Mouse (Mus musculus) kidney, postnatal 36 days (tissue): ENCODE results near the gene Slc2a1.

Experiments used
- DNase-seq, 2 experiments: peaks; one replicate each; pipeline ENCODE4 v3.0.0; 2021 to 2022; ENCODE audit warnings: mixed read lengths in 2 of 2

Slc2a1 gene

GRCm38 (mm10) chr4:119108495-119109408 lies at the start of gene Slc2a1:
TSS of gene Slc2a1 (plus strand) at chr4:119108711.
- DNase-seq: peak; percentile 94 to 97

- DNase-seq: no peak
These were observed 41.7 kb upstream of the Slc2a1 start for GRCm38 (mm10) chr4:119066791-119067190.

DNA sequence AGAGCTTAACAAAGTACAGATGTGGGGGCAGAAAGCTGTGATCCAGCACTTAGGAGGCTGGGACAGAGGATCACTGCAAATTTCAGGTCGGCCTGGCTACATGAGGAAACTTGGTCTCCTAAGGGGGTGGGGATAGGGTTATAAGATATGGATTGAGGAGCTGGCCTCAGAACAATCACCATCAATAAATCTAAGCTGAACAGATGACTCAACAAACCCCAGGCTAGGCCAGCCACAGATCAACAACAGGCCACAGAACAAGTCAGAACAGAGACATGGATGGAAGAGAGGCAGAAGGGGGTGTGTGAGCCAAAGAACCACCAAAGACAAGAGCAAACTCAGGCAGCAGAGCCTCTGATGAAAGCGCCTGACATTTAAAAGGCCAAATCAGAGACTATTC lies 41.3 kb upstream of the Slc2a1 start:
- no peak for DNase-seq

- DNase-seq: no peak
These were observed 39.6 kb upstream of the Slc2a1 start for GRCm38 (mm10) chr4:119068918-119069317.

DNA sequence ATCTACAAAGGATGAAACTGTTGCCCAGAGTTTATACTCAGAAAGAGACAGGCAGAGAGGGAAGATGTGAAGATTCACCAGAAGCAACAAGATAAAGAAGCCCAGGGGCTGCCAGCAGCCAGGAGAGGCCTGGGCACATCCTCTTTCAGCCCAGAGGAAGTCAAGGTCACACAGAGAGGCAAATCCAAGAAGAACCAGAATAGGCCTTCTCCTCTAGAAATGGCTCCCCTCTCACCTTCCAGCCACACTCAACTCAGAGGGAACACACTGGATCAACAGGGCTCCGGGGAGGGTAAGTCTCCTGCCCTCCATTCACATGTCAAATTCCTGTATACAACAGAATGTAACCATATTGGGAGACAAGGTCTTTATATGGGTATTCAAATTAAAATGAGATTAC lies 38.3 kb upstream of the Slc2a1 start:
- no peak for DNase-seq

DNA sequence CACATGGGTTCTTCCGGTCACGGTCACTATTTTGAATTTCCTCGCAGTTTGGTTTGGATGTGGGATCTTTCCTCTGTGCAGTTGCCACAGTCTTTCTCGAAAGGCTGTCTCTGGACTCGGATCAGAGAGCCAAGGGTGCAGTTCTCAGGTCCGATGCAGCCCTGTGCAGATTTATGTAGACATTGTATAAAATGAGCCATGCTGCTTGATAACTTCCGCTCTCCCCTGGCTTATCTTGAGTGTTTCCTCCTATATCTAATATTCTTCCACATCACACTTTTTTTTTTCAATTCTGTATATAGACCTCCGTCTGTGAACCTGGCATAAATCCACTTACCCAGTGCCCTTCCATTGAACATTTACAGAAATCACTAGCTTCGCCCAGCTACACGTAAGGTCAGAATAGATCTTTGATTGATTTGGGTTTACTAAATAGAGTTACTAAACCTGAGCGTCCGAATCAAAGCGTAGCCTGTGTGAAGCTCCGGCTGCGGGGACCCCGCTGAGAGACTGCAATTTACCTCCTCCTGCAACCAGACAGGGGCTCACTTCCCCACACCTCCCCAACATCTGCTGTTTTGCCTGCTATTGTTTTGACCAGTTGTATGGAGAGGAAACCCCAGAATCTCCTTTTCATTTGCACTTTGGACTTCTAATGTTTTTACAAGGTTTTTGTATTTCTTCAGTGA lies 37.4 kb upstream of the Slc2a1 start:
- DNase-seq: no peak

DNA sequence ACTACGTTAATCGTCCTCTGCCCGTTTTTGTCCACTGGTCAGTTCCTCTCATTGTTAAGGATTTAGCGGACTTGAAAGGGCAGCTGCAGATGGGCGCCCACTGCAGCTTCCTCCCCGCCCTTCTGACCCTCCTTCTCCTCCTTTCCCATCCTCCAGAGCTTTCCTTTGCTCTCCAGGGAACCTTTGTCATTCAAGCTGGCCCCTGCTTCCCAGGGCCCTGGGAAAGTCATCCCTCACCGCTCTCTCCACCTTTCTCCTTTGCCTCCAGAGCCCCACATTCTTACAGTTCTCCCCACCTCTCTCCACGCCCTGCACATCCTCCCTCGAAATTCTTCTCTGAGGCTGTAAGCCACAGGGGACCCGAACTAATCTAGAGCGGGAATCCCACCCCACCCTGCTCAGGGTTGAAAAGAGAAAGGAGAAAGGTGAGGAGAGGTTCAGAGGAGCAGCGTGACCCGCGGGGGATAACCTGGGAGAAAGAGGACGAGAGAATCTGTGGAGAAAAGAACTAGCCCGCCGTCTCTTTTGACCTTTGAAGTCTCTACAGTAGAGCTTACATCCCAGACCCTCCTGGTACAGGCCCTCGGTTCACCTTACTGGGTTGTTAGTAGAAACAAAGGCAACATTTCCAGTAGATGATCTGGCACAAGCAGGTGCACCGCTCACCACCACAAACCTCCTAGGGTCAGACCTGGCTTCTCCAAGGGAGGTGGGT lies 36.7 kb upstream of the Slc2a1 start:
- no peak for DNase-seq

DNA sequence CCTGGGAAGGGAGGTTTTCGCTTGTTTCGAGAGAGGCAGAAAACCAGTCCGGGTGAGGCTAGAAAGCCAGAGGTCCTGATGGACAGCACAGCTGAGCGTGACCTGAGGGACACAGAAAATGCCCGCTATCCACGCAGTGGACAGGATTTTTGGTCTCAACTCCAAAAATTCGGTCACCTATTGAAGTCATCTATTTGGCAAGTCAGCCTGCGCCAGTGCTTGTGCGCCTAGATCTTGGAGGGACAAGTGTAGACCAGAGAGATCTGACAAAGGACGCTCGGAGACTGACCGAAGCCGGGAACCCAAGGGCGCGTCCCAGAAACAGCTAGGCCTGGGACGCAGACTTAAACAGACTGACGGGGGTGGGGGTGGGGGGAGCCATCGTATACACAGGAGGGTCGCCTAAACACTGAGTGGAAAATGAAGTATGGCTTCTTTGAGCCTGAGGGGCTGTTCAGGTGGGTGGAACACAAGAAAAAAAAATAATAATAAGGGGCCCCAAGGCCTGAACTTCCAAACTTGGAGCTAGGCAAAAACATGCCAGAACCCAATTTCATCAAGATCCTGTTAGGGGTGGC lies 36.1 kb upstream of the Slc2a1 start:
- no peak for DNase-seq

DNA sequence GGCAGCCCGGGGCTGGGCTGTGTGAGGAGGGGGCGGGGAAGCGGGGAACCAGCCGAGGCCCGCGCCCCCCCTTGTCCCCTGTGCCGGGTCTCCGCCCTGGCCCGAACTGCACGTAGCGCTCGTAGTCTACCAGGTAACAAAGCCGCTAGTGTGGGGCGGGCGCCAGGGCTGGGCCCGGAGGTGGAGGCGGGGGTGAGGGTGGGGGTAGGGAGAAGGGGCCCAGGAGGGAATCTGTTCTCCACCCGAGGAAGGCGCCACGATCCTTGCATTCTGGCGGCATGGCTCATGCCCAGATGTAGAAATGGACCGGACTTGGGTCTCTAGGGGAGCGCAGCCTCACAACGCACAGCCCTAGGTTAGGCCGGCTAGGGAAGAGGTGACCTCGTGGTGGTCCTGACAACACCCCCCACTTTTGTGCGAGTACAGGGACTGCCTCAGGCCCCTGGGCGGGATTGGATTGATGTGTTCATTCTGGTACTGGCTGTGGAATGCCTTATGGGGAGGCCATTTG lies 35.5 kb upstream of the Slc2a1 start:
- no peak for DNase-seq

GRCm38 (mm10) chr4:119073626-119074025 lies 34.9 kb upstream of the Slc2a1 start:
- no peak for DNase-seq

GRCm38 (mm10) chr4:119074596-119074995 lies 33.9 kb upstream of the Slc2a1 start:
- no peak for DNase-seq

DNA sequence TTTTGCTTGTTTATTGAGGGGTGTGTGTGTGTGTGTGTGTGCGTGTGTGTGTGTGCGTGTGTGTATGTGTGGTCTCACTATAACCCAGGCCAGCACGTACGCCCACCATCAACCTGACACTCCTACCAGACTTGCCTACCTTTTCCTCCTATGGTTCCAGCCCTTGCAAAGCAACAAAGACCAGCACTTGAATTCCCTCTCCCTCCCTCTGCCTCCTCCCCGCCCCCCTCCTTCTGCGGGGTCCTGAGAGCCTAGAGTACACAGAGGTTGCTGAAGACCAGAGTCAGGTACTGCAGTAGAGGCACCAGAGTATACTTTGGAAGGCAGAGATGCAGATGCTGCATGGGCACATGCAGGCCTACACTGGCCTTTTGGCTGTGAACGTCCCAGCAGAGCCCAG lies 33.2 kb upstream of the Slc2a1 start:
- DNase-seq: no peak

DNA sequence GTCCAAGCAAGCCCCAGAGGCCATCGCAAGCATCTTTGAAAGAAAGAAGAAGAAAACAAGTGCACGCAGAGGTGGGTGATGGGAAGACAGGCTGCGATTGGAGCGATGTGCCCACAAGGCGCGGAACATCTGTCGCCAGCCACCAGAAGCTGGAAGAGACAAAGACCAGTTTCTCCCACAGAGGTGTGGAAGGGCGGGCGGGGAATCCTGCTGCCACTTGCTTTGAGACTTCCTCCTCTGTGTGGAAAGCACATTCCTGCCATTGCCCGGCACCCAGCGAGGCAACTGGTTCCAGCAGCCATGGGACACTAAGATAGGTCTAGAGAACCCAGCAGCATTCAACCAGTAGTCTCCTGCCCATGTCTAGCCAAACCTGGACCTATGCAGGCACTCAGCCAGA lies 32.2 kb upstream of the Slc2a1 start:
- peak in 1 of 2 experiments; percentile 17 for DNase-seq

GRCm38 (mm10) chr4:119077084-119077682 lies 31.3 kb upstream of the Slc2a1 start:
- peak; percentile 29 to 32 for DNase-seq

- no peak for DNase-seq
These were observed 28.6 kb upstream of the Slc2a1 start for GRCm38 (mm10) chr4:119079928-119080327.

GRCm38 (mm10) chr4:119082740-119083231 lies 25.7 kb upstream of the Slc2a1 start:
- no peak for DNase-seq

DNA sequence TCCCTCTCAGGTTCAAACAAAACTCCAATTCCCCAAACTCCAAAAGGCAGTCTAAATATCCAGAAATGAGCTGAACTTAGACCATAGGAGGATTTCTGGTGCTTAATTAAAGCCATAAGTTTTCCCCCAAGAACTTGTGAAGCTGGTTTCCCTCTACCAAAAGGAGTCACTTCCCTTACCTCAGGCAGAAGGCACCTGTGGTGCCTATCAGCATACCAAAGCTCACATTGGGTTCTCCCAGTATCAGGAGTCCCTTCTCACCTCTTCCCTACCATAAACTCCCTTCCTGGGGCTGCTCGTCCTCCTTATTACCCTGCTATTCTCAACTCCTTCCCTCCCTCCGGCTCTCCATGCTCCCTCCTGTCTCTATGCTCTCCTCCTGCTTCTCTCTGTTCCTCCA lies 20.1 kb upstream of the Slc2a1 start:
- no peak for DNase-seq

GRCm38 (mm10) chr4:119093890-119094289 lies 14.6 kb upstream of the Slc2a1 start:
- no peak for DNase-seq

DNA sequence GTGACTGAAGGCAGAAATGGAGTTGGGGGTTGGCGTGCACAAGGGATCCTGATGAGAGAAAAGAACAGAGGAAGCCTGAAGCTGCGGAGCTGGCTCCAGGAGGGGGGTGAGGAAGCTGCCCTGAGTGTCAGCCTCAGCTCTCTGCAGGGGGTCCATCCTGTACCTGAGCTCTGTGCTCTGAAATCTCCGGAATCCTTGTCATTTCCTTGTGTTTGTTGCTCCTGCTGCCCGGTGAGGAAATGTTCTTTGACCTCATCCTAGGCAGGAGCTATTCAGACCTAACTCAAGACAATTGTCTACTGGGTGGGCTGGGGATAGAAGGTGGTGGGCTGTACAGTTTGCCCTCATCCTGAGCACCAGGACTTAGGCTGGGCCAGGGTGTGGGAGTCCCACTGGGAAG lies 13.5 kb upstream of the Slc2a1 start:
- DNase-seq: peak; percentile 27 to 32

DNA sequence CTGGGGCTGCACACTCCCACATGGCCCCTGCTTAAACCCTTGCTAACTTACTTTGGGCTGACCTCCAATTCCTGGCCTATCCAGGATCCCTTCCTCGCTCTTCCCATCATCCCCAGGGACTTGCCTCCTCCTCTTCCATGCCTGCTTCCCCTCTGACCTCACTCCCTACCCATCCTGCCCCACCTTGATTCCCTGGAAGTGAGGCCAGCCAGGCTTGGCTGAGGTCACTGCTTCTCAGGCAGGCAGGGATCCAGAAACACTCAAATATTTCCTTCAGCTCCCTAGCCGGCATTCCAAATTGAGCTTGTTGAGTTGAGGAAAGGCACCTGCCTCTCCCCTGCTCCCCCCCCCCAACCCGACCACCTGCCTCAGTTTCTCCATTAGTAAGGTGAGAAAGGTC lies 12.1 kb upstream of the Slc2a1 start:
- peak; percentile 45 to 55 for DNase-seq

DNA sequence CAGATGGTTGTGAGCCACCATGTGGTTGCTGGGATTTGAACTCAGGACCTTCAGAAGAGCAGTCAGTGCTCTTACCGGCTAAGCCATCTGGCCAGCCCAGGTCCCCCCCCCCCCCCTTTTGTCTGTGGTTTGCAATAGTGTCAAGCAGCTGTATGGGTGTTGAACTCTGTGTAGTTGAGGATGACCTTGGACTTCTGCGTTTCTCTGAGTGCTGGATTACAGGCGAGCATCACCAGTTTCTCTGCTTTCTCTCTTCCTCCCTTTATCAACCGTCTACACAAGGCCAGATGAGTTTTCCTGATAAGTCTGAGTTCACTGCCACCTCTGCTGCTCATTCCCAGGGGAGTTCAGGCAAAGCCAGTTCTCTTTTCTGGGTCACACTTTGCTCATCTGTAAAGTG lies 11.1 kb upstream of the Slc2a1 start:
- DNase-seq: no peak
